Mouse (Mus musculus) limb, embryonic 14.5 days (tissue): Measurements from ENCODE around the gene Tnfsfm13. TPM values are rescaled to one million over a fixed set of nuclear protein-coding genes. Genes with fewer than 3 reads are reported as not detected.

Source experiments
- ATAC-seq: fragments of 200-750 bp; cut with Nextera tagmentation; 2 replicates; pipeline ENCODE4 v1.8.0; 2017; ENCODE audit warnings: low read depth, moderate number of reproducible peaks, moderate TSS enrichment; ENCODE audit not compliant: low FRiP score
- DNase-seq: peaks from one replicate; pipeline ENCODE4 v3.0.0-alpha.2; 2015; ENCODE audit warnings: low spot score
- H3K27ac ChIP-seq: fragments of 300-500 bp; sonication (generic); replicated peaks from 2 replicates; pipeline ENCODE4 v1.5.1; 2014; ENCODE audit warnings: low read depth, mild to moderate bottlenecking, low read length, moderate library complexity, mixed read lengths
- H3K27me3 ChIP-seq: fragments of 300-500 bp; sonication (generic); 2 replicates; pipeline ENCODE4 v1.6.1; 2014; ENCODE audit warnings: low read length, mixed read lengths; ENCODE audit not compliant: control insufficient read depth, insufficient read depth
- H3K36me3 ChIP-seq: fragments of 300-500 bp; sonication (generic); 2 replicates; pipeline ENCODE4 v1.6.1; 2014; ENCODE audit warnings: mild to moderate bottlenecking, low read length, moderate library complexity, mixed read lengths; ENCODE audit not compliant: control insufficient read depth, insufficient read depth
- H3K4me1 ChIP-seq: fragments of 300-500 bp; sonication (generic); 2 replicates; pipeline ENCODE4 v1.6.1; 2014; ENCODE audit warnings: antibody characterized with exemption, low read length, mixed read lengths; ENCODE audit not compliant: control insufficient read depth, insufficient read depth
- H3K4me2 ChIP-seq: fragments of 300-500 bp; sonication (generic); replicated peaks from 2 replicates; pipeline ENCODE4 v1.6.1; 2014; ENCODE audit warnings: low read depth, mild to moderate bottlenecking, low read length, moderate library complexity; ENCODE audit not compliant: severe bottlenecking
- H3K4me3 ChIP-seq: fragments of 300-500 bp; sonication (generic); replicated peaks from 2 replicates; pipeline ENCODE4 v1.5.1; 2014; ENCODE audit warnings: low read length
- H3K9ac ChIP-seq: fragments of 300-500 bp; sonication (generic); 2 replicates; pipeline ENCODE4 v1.6.1; 2014; ENCODE audit warnings: mild to moderate bottlenecking, low read depth, low read length, moderate library complexity; ENCODE audit not compliant: severe bottlenecking
- H3K9me3 ChIP-seq: fragments of 300-500 bp; sonication (generic); 2 replicates; pipeline ENCODE4 v1.6.1; 2016; ENCODE audit warnings: low read length; ENCODE audit not compliant: control insufficient read depth
- POLR2A ChIP-seq: fragments of 200-500 bp; IDR thresholded peaks from 2 replicates; pipeline ENCODE4 v1.8.0; 2012; ENCODE audit warnings: inconsistent platforms, mild to moderate bottlenecking, moderate library complexity, borderline replicate concordance; ENCODE audit not compliant: insufficient read depth, insufficient read length; ENCODE audit errors: extremely low read depth
- WGBS: fragments of 180-500 bp; shearing (Covaris S2); extraction: QIAGEN DNeasy Blood & Tissue Kit; methylation state at CpG from one replicate; pipeline ENCODE4 v1.1.7; 2014; 5-methylcytosine and 5-hydroxymethylcytosine counted together
- polyA plus RNA-seq, 2 experiments: library from polyadenylated mRNA; depleted of rRNA in 1 of 2; stranded (reverse) in 1 of 2; unstranded in 1 of 2; fragments of >200 nt; fragmentation: Nextera tagmentation in 1 of 2; extraction: Ambion mirVana in 1 of 2; gene quantifications; 2 replicates each; pipeline versions ENCODE4 v1.2.1 to v1.2.3; 2012 to 2014

Tnfsfm13 gene
- polyA plus RNA-seq, 2 experiments, result 6.6 to 6.9 TPM

DNA sequence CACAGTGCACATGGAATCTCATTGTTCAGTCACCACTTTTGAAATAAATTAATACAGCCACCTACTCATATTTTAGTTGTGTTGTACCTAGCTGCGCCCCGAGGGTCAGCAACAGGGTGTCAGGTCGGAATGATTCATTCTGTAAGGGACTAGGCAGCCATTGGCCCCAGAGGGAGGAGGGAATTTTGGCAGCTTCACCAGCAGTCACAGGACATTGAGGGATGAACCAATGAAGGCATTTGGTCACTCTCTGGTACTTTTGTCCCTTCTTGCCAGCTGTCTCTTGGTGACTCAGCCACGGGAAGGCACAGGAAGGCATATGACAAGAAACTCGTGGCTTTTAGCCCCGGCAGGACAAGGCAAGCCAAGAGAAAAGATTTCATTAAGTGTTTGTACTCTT is 32.1 kb downstream of the Tnfsfm13 start:
- H3K4me2 ChIP-seq, result no peak overlapping the region
- H3K27me3 ChIP-seq, result no peaks in the 10 kb centered on the region
- no peak overlapping the region for H3K4me3 ChIP-seq
- H3K27ac ChIP-seq, result no peak overlapping the region; the same call in 1 of the 2 replicates
- no peak for TF ChIP-seq POLR2A
- WGBS, result 84% methylated on average over 6 of the region's 6 CpGs
- DNase-seq (no peak), ATAC-seq (no peak)
- no peaks in the 10 kb centered on the region for H3K9me3 ChIP-seq
- peaks cover 64% of the 10 kb centered on the region for H3K36me3 ChIP-seq
- H3K4me1 ChIP-seq, result peaks cover 10% of the 10 kb centered on the region
- no peak overlapping the region for H3K9ac ChIP-seq

DNA sequence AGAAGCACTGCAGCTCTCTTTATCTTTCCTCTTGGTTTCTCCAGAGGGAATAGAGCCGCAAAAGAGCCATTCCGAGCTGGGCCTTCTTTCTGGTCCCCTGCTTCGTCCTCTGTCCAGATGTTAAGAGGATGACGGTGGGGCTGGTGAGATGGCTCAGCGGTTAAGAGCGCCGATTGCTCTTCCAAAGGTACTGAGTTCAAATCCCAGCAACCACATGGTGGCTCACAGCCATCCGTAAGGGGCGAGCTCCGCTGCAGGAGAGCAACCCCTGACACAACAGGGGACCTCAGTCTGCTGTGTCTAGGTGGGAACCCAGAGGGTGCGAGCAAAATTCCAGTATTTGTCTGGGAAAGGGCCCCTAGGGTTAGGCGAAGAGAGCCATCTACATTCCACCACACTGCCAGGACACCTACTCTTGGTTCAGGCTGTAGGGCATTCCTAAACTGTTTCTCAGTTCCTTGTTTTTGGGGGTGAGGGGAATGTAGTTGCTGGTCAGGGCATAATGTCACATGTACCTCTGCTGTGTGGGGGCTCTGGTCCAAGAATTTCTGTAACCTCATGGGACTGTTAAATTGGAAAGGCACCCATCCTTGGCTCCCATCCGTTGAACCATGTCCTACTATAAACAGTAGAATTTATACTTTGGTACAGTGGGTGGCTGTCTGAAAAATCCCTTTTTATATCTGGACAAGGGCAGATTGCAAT is 32.8 kb downstream of the Tnfsfm13 start:
- WGBS, result 71% methylated on average over 13 of the region's 13 CpGs
- peak overlapping the region; percentile 54 for H3K4me3 ChIP-seq
- peak overlapping the region; percentile 64 for H3K9ac ChIP-seq
- no peak for TF ChIP-seq POLR2A
- DNase-seq, result no peak
- peaks cover 64% of the 10 kb centered on the region for H3K36me3 ChIP-seq
- peak overlapping the region; percentile 93 for H3K27ac ChIP-seq
- no peaks in the 10 kb centered on the region for H3K27me3 ChIP-seq
- peak overlapping the region; percentile 52 for H3K4me2 ChIP-seq
- peaks cover 10% of the 10 kb centered on the region for H3K4me1 ChIP-seq
- H3K9me3 ChIP-seq, result no peaks in the 10 kb centered on the region
- ATAC-seq, result no peak

DNA sequence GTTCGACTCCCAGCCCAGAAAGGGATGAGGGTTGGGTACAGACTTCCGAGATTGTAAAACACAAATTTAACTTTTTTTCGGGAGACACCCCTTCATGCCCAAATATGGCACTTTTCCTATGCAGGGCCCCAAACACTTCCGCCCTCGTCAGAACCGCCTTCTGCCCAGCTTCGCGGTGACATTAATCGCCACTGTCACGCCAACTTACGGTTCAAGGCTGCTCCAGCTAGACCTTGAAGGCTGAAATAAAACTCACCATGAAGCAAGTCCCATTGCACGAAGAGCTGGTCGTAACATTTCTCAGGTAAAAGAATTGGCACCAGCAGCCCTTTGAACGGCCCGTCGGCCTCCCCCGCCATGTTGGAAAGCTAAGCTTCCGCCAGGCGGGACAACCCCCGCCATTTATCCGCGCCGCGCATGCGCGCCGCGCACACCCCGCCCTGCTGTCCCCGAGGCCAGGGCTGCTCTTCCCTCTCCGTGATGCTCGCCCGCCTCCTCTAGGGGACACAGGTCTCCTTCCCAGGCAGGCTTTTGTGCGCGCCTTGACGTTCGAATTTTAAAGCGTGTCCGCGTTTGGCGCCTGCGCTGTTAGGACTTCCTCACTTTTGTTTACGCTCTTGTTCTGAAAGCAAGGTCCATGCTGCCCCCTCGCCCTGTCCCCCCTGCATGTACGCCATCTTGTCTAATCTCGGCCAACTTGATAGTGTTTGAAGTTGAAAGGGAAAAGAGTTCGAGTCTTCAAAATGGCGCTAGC is 33.5 kb downstream of the Tnfsfm13 start, which contains the start of gene Mpdu1:
Gene Mpdu1 (minus strand): TSS at position 430 of the 754 bp plus-strand sequence.
- H3K36me3 ChIP-seq, result peaks cover 64% of the 10 kb centered on the region
- no peaks in the 10 kb centered on the region for H3K27me3 ChIP-seq
- no peaks in the 10 kb centered on the region for H3K9me3 ChIP-seq
- peak within 1 kb of the TSS; percentile 93 for H3K27ac ChIP-seq
- peak within 1 kb of the TSS; percentile 64 for H3K9ac ChIP-seq
- peak; percentile 90; the same call in 1 of the 2 replicates for TF ChIP-seq POLR2A
- peaks cover 10% of the 10 kb centered on the region for H3K4me1 ChIP-seq
- DNase-seq (peak; percentile 94), ATAC-seq (peak; percentile 92)
- WGBS, result under 1% methylated on average over 48 of the region's 48 CpGs
- peak within 1 kb of the TSS; percentile 52 for H3K4me2 ChIP-seq
- peak within 1 kb of the TSS; percentile 54 for H3K4me3 ChIP-seq

DNA sequence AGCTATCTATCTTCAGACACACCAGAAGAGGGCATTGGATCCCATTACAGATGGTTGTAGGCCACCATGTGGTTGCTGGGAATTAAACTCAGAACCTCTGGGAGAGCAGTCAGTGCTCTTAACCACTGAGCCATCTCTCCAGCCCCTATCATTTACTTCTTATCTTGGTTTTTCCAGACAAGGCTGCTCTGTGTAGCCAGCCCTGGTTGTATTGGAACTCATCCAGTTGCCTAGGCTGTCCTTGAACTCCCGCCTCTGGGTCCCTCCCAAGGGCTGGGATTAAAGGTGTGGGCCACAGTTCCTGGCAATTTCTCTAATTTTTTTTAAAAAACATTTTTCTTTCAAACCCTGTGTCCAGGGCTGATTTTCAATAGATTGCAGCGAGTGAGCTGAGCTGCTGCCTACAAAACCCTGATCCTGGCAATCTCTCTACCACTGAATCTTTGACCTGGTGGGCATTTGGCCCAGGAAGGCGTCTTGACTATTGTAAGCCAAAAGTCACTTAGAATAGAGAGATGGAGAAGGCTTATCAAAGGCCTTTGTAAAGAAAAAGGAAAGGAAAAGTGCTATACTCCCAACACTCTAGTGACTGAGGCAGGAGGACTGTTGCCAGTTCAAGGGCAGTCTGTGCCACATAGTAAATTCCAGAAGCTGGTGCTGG is 34.5 kb downstream of the Tnfsfm13 start:
- TF ChIP-seq POLR2A, result no peak
- Histone ChIP-seq H3K9me3 (no peaks in the 10 kb centered on the region), H3K27ac (peak overlapping the region; percentile 93; the same call in 1 of the 2 replicates), H3K4me1 (peaks cover 10% of the 10 kb centered on the region), H3K4me3 (peak overlapping the region; percentile 54), H3K4me2 (peak overlapping the region; percentile 52), H3K27me3 (no peaks in the 10 kb centered on the region), H3K36me3 (peaks cover 64% of the 10 kb centered on the region), H3K9ac (peak overlapping the region; percentile 64)
- DNase-seq, result no peak
- ATAC-seq, result no peak
- WGBS, result 85% methylated on average over 3 of the region's 3 CpGs

DNA sequence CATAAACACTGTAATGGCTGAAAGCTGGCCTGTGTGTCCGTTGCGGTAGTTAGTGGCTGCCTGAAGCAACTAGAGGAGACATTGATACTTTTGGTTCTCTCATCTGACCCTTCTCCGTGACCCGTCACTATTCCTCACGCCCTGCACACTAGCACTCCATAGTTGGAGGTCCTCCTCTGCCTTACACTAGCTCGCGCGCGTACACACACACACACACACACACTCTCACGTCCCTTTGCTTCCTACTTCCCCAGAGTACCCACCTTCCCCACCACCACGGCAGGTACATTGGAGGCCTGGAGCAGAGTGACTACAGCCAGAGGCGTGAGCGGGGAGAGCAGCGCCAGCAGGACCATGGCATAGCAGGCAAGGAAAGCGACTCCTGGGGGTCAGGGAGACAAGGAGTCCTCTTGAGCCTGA is 38.4 kb downstream of the Tnfsfm13 start:
- Histone ChIP-seq H3K4me3 (no peak overlapping the region), H3K27me3 (no peaks in the 10 kb centered on the region), H3K9me3 (no peaks in the 10 kb centered on the region), H3K4me1 (peaks cover 15% of the 10 kb centered on the region), H3K36me3 (peaks cover 67% of the 10 kb centered on the region), H3K4me2 (no peak overlapping the region), H3K27ac (no peak overlapping the region), H3K9ac (no peak overlapping the region)
- DNase-seq, result no peak
- TF ChIP-seq POLR2A, result no peak
- 85% methylated on average over 15 of the region's 15 CpGs for WGBS
- ATAC-seq, result no peak
